Mouse (Mus musculus) c-Kit-positive CD71-negative TER-119-negative erythroid progenitor cells, embryonic 14.5 days (primary cell): ENCODE results near the gene Sec61g.
"Not testable (repeated sequence)": the region's sequence is repeated elsewhere in the genome, so short reads cannot be mapped to it uniquely, and the experiment has no call there.

Experiments used
- DNase-seq: peaks from one replicate; pipeline ENCODE4 v3.0.0-alpha.2; 2013; ENCODE audit warnings: low read depth

Sec61g gene

DNA sequence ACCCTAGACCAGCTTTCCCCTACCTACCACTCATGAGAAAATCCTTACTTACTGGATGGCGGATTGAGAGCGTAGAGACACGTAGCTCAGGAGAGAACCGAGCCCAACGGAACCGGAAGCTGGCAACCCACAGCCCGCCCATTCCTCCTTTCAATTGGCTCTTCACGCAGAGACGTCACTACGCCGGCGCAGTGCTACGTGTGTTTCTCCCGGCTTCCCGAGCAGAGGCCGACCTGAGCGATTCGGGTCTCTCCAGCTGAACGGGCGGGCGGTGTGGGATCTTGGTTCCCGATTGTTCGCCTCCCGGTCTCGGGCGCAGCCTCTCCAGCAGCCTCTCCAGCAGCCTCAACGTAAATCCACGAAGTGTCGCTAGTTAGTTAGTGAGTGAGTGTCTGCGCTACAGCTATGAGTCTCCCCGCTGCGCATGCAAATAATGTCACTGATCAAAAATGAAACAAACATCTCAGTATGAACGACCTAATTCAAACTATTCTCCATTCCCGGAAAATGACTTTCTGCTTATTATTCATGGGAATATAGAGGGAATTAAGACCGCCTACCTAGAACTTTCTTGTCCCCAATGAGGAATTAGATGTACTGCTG, at the start of gene Sec61g:
Gene Sec61g, minus strand, starts transcription at position 433 of the 603 bp plus-strand sequence.
- peak; percentile 83 for DNase-seq

DNA sequence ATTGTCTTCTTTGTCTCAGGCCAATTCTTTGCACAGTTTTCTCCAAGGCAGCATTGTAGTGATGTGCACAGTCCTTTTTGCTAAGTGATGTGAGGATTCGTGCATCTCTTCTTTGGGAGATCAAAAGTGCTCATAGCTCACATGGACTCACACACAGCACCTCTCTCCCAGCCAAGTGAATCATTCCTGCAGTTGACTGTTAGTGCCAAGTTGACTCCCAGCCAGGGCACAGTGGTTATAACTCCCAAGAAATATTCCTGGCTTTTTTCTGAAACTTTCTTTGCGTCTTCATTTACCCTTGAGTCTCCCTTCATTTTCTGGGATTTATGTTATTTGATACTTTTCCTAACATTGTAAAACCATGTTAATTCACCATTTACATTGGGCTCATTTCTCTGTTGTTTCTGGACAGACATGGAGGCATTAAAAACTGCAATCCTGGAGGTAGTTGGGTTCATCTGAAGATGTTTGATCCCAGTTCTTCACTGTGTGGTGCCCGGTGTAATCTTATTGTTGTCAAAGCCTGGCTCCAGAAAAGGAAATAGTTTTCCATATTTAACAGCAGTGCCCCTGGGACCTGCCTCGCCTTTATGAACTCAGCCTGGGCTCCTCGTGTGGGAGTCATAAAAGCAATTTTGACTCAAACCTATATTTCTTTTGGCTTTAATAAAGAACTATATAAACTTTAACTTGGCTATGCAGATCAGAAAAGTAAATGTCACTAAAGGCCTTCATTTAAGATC, 38.3 kb upstream of the Sec61g start:
- no peak for DNase-seq

DNA sequence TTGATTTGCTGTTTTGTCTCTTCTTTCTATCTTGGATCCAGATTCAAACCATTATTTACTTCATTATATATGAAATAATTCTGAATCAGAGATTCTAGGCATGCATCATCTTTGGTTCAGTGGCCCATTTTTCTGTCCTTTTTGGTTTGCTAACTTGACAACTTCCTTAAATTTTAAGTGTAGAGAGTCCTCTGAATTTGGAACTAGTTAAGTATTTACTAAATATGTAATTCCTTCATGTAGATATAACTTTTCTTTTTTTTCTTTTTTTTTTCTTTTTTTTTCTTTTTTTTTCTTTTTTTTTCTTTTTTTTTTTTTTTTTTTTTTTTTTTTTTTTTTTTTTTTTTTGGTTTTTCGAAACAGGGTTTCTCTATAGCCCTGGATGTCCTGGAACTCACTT, 29.1 kb upstream of the Sec61g start:
- DNase-seq, result no peak

DNA sequence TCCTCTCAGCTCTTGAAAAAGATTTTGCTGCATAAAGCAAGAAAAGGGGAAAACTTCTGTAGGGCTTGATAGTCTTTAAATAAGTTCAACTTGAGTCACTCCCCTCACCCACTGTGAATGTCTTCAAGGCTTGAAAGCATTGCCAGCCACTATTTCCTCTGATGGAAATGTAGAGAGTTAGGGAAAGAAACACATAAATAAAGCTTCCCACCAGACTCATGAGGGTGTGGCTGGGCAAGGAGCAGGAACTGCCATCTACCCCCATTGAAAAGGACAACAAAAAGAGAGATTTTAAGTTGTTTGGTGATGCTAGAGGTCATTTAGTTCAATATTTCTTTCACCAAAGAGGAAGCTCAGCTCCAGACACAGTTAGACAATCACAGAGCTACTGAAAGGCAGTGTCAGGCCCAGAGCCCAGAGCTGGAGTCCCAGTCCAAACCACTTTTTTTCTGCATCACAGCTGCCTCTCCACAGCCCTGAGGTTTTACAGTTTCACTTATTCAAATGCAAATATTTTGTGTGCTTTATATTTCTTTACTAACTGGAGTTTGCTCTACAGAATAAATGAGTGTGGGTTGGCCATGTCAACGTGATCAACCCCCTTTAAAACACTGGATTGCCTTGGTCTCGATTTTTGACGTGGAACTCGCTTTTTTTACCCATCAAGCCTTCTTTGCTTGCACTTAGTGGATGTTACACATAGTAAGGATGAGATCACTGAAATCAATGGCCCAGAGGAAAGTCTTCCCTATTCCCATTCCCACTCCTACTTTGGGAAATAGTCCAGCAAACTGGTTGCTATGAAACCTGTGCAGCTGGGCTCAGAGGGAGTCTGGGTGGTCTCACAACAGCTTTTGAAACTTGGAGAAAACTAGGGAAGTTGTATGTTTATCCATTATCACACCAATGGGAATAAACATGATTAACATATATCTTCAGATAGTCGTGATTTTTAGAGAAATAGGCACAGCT, 26.6 kb upstream of the Sec61g start:
- DNase-seq, result no peak

DNA sequence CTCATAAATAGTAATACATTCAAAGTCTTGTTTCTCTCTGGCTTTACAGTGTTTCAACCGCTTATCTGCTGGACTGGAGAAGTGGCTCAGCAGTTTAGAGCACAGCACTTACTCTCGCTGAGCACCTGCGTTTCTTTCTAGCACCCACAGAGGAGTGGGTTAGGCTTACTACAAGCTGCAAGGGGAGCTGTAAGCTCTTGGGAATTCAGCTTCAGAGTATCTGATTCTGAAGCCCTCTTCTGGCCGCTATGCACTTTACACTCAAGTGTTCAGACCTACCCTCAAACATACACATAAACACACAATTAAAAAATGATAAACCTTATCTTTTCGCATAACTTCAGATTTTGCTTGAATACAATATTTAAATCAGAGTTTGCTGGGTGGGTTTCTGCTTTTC, 24.6 kb upstream of the Sec61g start:
- no peak for DNase-seq

DNA sequence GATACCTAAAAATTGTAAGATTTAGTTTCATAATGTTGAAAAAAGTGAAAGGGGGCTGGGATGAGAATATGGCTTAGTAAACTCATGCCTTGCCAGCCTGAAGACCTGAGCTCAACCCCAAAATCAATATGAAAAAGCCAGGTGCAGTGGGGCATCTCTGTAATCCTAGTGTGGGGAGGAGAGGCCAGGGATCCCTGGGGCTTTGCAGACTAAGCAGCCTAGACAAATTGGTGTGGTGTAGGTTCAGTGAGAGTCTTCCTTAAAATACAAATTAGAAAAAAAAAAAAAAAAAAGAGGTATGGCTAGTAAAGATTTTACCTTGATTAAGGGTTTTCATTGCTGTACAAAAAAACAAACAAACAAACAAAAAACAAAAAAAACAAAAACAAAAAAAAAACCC, 20.6 kb upstream of the Sec61g start:
- DNase-seq, result no peak

DNA sequence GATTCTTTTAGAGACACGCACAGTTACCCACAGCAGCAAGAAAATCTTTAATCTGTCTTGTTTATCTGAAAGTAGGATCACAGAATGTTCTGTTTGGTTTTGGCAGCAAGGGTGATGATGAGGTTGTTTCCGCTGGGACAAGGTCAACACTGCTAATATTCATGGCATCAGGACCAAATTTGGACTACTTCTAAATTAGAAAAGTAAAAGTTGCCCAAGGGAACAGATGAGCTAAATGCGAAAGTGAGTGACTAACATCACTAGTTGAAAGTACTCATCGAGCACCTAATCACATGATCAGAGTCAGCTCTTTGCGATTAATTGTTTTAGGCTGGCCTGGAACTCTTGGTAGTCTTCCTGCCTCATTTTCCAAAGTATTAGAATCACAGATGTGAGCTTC, 20.1 kb upstream of the Sec61g start:
- DNase-seq, result no peak

DNA sequence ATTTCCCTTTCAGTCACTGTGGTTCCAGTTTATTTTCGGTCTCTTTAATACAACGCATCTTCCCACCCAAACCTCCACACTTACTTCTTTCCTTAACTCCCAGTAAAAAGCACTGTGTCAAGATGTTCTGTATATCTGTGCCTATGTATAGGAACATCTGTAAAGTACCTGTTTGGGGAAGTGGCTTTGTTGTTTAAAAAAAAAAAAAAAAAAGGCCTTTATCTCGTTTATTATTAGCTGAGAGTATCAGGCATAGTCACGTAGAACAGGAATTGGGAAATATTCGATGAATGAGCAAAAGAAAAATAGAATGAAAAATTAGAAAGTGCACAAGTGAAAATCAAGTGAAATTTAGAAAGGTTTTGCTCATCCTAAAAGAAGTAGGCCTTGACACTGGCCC, 19.5 kb upstream of the Sec61g start:
- DNase-seq, result no peak

DNA sequence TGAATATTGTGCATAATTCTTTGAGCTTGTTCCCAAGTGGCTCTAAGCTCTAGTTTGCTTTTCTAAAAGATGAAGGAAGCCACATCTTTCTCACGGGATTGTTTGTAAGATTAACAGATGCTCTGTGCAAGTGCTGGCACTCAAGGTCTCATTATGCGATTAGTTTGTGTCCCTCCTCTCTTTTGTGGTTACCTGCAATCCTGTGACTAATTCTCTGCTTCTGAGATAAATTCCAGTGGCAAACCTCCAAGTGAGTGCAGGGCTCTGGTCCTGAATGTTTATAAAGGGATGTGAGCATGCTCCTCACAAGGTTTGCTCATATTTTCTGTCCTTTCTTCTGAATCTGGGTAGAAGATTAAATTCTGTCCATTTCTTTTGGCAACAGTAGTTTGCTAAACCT, 18.2 kb upstream of the Sec61g start:
- DNase-seq, result no peak

DNA sequence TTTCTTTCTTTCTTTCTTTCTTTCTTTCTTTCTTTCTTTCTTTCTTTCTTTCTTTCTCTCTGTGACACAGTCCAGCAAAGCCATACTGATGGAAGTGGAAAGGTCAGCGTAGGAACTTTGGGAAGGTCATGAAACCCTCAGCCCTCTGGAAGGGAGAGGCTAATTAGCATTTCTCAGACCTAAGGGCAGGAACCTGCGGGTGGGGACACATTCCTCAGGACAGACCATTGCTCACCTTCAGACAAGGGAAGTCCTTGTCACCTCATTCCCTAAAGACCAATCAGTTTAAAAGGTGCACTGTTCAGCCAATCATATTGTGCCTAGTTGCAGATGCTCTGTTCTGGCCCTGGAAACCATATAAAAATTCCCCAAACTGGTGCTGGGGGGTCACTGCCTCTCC, 17.4 kb upstream of the Sec61g start:
- no peak for DNase-seq

DNA sequence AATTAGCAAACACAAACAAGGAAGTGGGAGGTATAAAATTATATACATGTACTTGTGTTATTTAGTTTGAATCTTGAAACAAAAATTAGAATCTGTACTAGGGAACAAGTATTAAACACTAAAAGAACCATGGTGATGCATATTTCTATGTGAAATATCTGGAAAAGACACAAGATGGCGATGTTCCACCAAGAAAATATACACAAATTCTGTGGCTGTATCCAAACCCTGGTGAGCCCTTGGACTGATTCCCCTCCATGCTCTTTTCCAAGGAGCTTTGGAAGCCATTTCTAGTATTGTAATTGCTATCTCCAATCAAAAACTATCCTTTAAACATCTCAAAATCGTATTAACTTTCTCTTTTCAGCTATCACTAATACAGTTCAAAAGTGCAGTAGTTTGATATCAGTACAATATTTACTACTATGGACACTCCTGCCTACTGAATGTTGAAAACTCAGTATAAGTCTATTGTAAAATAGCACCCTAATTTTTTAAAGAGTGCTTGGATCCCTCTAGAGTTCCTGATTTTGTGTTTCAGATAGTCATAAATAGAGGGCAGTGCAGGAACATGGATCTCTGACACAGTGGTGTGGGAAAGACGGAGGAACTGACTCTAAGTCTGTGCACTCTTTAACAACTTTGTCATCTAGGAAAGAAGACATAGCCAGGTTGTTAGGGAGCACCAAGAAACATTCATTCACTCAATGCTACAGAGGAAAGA, 16.8 kb upstream of the Sec61g start:
- no peak for DNase-seq

DNA sequence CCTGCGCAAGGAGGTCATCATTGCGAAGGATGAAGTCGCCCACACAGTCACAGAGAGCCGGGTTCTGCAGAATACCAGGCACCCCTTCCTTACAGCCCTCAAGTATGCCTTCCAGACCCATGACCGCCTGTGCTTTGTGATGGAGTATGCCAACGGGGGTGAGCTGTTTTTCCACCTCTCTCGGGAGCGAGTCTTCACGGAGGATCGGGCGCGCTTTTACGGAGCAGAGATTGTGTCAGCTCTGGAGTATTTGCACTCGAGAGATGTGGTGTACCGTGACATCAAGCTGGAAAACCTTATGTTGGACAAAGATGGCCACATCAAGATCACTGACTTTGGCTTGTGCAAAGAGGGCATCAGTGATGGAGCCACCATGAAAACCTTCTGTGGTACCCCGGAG, 6.8 kb upstream of the Sec61g start:
- DNase-seq, result not testable (repeated sequence)

DNA sequence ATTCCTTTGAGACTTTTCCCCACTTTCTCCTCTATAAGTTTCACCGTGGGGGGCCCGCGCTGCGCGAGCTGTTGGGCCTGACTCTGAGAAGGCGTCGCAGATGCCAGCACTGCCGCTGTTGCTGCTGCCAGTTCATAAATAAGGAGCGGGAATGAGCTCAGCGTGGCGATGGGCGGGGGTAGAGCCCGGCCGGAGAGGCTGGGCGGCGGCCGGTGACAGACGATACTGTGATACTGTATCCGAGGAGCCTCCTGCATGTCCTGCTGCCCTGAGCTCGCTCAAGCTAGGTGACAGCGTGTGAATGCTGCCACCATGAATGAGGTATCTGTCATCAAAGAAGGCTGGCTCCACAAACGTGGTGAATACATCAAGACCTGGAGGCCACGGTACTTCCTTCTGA, 5.9 kb upstream of the Sec61g start:
- DNase-seq, result not testable (repeated sequence)

DNA sequence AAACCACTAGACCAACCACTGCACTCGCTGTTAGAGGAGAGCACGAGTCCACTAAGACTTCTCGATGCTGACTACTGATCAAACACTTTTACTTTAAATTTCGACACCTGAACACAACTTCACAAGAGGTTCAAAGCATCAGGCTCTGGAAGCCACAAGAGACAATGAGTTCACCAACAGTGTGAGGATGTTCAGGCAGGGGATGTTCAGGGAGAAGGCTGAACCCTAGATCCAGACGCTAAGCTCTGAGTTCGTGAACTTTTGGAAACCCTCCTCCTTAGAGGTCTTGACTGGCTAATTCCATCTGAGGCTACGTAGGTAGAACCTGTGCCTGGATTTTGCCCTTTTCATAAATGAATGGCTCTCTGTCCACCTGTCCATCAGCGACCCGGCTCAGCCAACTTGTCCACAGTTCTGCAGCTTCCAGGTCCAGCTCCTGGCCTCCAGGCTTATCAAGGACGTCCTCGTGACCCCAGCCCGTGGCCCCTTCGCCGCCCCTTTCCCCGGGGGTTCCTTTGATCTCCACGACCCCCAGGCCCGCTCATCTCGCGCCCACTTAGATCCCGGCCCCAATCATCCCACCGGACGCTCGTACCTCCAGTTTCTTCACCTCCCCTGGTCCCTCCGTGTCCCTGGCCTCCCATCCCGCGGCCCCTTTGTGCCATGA, 766 bp downstream of the Sec61g start:
- no peak for DNase-seq

DNA sequence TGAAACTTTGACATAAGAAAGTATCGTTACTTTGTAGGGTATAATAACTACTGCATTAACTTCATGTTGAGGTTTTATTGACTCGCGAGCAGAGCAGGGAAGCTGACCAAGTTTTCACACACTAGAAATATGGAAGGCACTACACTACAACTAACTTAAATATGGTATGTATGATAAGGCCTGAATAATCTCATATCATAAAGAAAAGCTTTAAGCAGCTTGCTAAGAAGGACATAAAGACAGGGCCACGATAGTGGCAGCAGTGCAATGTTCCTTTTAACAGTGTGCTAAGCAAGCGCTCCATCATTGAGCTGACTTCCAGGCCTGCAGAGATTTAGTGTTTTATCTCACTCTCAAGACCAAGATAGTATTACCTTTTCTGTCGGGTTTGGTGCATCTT, 2.3 kb downstream of the Sec61g start:
- no peak for DNase-seq

DNA sequence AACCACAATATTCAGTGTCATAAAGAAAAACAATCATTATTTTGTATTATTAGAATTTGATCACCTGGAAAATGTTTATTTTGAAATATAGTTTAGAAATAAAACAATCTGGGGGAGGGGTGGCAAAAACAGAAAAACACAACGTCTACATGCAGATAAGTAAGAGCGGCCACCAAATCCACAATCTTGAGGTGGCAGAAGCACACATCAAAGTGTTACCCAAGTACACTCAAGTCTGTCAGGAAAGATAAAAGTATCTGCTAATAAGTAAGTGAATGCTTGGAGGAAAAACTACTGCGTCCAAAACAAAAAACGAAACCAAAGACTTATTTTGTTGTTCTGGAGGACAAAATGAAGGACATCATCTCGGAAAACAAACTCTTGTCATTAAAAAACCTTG, 5.1 kb downstream of the Sec61g start:
- no peak for DNase-seq

DNA sequence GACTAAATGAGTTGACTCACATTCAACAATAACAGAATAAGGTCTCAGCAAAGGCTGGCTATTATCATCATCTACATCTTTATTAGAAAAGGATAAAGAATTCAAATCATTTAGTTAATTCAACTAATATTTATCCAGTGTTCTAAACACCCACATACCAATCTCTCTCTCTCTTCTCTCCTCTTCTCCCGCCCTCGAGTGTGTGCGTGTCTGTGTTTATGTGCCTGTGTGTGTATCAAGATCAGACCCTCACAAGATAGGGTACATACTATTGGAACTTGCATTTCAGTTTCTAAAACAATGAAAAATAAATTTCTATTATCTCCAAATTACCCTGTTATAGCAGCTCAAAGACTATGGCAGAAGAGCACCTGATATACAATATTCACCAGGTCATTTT, 5.5 kb downstream of the Sec61g start:
- no peak for DNase-seq

DNA sequence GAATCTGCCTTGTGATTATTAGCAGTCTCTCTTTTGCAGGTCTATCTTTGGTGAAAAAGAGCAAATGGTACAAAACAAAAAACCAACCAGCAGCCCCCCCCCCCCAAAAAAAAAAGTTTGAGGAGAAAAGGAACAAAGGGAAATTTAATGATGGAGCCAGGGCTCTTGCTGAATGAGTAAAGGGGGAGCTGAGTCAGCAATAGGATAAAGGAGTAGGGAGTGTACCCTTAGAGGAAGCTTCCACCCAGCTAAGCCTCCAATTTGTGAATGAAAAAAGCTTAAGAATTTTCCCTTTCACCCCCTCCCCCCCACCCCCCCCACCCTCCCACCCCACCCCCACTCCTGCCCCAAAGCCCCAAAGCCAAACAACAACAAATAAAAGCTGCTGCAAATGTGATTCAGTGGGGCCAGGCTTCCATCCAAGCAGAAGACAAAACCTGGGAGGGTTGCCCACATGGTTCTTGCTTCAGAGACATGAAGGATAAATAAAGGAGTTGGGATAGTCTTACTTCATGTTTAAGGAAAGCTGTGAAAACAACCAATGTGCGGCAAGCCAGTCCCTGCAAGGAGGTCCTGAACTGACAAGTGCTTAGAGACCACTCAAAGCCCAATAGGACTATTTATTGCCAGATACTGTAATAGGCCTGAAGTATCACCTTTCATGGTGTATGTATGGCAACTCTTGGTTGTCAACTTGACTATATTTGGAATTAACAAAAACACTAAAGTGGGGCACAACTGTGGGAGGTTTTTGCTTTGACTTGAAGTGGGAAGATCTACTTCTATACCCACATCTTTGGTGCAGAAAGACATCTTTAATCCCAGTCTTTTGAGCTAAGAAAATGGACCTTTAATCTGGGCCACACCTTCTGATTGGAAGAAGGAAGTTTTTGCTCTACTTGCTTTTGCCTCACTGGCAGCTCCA, 9.3 kb downstream of the Sec61g start:
- no peak for DNase-seq
